Mouse (Mus musculus) MEL (cell line): ENCODE measurements around the gene Itga8. TPM values are rescaled to one million over a fixed set of nuclear protein-coding genes. Genes with fewer than 3 reads are reported as not detected.

Source experiments
- DNase-seq: peaks from one replicate; pipeline ENCODE4 v3.0.0; 2011; ENCODE audit warnings: low read depth, low spot score
- H3K27ac ChIP-seq: 2 replicates; pipeline ENCODE4 v1.5.1; 2012; ENCODE audit warnings: low read depth, mild to moderate bottlenecking, control low read depth, low read length, moderate library complexity; ENCODE audit not compliant: control insufficient read depth
- H3K27me3 ChIP-seq, 2 experiments: fragments of 150-350 bp in 1 of 2; sonication (generic) in 1 of 2; 2 replicates each; pipeline ENCODE4 v1.6.1; 2012; ENCODE audit warnings: low read length in 2 of 2, mild to moderate bottlenecking in 2 of 2, improper control_type of control experiment in 1 of 2, moderate library complexity in 1 of 2; ENCODE audit not compliant: insufficient read depth in 2 of 2, control insufficient read depth in 1 of 2
- H3K36me3 ChIP-seq, 2 experiments: 2 replicates each; pipeline ENCODE4 v1.6.1; 2012 to 2014; ENCODE audit warnings: low read length in 2 of 2, improper control_type of control experiment in 1 of 2, inconsistent platforms in 1 of 2, mild to moderate bottlenecking in 1 of 2; ENCODE audit not compliant: insufficient read depth in 2 of 2, control insufficient read depth in 1 of 2
- H3K4me1 ChIP-seq, 2 experiments: fragments of 150-350 bp in 1 of 2; sonication (generic) in 1 of 2; 2 replicates each; pipeline ENCODE4 v1.6.1; 2012; ENCODE audit warnings: low read length in 2 of 2, improper control_type of control experiment in 1 of 2, mild to moderate bottlenecking in 1 of 2; ENCODE audit not compliant: insufficient read depth in 2 of 2, control insufficient read depth in 1 of 2
- H3K4me3 ChIP-seq, 2 experiments: fragments of 150-350 bp in 1 of 2; sonication (generic) in 1 of 2; 2 replicates each; pipeline ENCODE4 v1.5.1; 2012; ENCODE audit warnings: low read depth in 2 of 2, low read length in 2 of 2, mild to moderate bottlenecking in 2 of 2, moderate library complexity in 2 of 2, control low read depth in 1 of 2, improper control_type of control experiment in 1 of 2; ENCODE audit not compliant: control insufficient read depth in 1 of 2, insufficient read depth in 1 of 2
- H3K79me2 ChIP-seq: 2 replicates; pipeline ENCODE4 v1.6.1; 2012; ENCODE audit warnings: mild to moderate bottlenecking, low read length, moderate library complexity; ENCODE audit not compliant: control insufficient read depth, poor library complexity, insufficient read depth
- H3K9ac ChIP-seq: 2 replicates; pipeline ENCODE4 v1.6.1; 2012; ENCODE audit warnings: low read depth, mild to moderate bottlenecking, control low read depth, low read length, moderate library complexity; ENCODE audit not compliant: control insufficient read depth, poor library complexity, severe bottlenecking
- H3K9me3 ChIP-seq: fragments of 150-350 bp; sonication (generic); replicated peaks from 2 replicates; pipeline ENCODE4 v1.6.1; 2012; ENCODE audit warnings: mild to moderate bottlenecking, low read length, improper control_type of control experiment, moderate library complexity; ENCODE audit not compliant: insufficient read depth
- BHLHE40 ChIP-seq: IDR thresholded peaks from 2 replicates; pipeline ENCODE4 v1.6.1; 2012; ENCODE audit warnings: low read depth, mild to moderate bottlenecking, inconsistent platforms, low read length, improper control_type of control experiment, borderline replicate concordance
- ETS1 ChIP-seq: IDR thresholded peaks from 2 replicates; pipeline ENCODE4 v1.6.1; 2012; ENCODE audit warnings: low read depth, mild to moderate bottlenecking, inconsistent platforms, low read length, improper control_type of control experiment, moderate library complexity
- GABPA ChIP-seq: IDR thresholded peaks from 2 replicates; pipeline ENCODE4 v1.6.1; 2012; ENCODE audit warnings: low read depth, mild to moderate bottlenecking, inconsistent platforms, low read length, improper control_type of control experiment, moderate library complexity
- GATA1 ChIP-seq: IDR thresholded peaks from 2 replicates; pipeline ENCODE4 v1.6.1; 2011; ENCODE audit warnings: low read depth, low read length, improper control_type of control experiment
- KAT2A ChIP-seq: conservative IDR thresholded peaks from 2 replicates; pipeline ENCODE4 v1.6.1; 2012; ENCODE audit warnings: low read depth, low read length, improper control_type of control experiment, inconsistent platforms
- MAX ChIP-seq: IDR thresholded peaks from 2 replicates; pipeline ENCODE4 v1.6.1; 2011; ENCODE audit warnings: low read length, improper control_type of control experiment
- MAZ ChIP-seq: IDR thresholded peaks from 2 replicates; pipeline ENCODE4 v1.6.1; 2012; ENCODE audit warnings: low read depth, mild to moderate bottlenecking, inconsistent platforms, low read length, improper control_type of control experiment
- MEF2A ChIP-seq: IDR thresholded peaks from 2 replicates; pipeline ENCODE4 v1.6.1; 2014; ENCODE audit warnings: low read depth, mild to moderate bottlenecking, inconsistent platforms, low read length, improper control_type of control experiment; ENCODE audit not compliant: poor library complexity, insufficient replicate concordance, severe bottlenecking; ENCODE audit errors: extremely low read depth
- MXI1 ChIP-seq: IDR thresholded peaks from 2 replicates; pipeline ENCODE4 v1.6.1; 2011; ENCODE audit warnings: mild to moderate bottlenecking, low read depth, low read length, improper control_type of control experiment
- MYC ChIP-seq: IDR thresholded peaks from 2 replicates; pipeline ENCODE4 v1.6.1; 2011; ENCODE audit warnings: low read depth, mild to moderate bottlenecking, low read length, improper control_type of control experiment, moderate library complexity
- NELFE ChIP-seq: IDR thresholded peaks from 2 replicates; pipeline ENCODE4 v1.6.1; 2011; ENCODE audit warnings: low read depth, low read length, improper control_type of control experiment
- NRF1 ChIP-seq: IDR thresholded peaks from 2 replicates; pipeline ENCODE4 v1.6.1; 2014; ENCODE audit warnings: low read depth, mild to moderate bottlenecking, inconsistent platforms, low read length, improper control_type of control experiment, moderate library complexity; ENCODE audit not compliant: poor library complexity, insufficient read depth, severe bottlenecking
- POLR2A ChIP-seq, 2 experiments: IDR thresholded peaks; 2 replicates each; pipeline ENCODE4 v1.6.1; 2011 to 2012; ENCODE audit warnings: low read length in 2 of 2, mild to moderate bottlenecking in 2 of 2, control low read depth in 1 of 2, improper control_type of control experiment in 1 of 2, low read depth in 1 of 2, moderate library complexity in 1 of 2; ENCODE audit not compliant: control insufficient read depth in 1 of 2, insufficient read depth in 1 of 2, poor library complexity in 1 of 2
- RCOR1 ChIP-seq: IDR thresholded peaks from 2 replicates; pipeline ENCODE4 v1.6.1; 2012; ENCODE audit warnings: low read depth, mild to moderate bottlenecking, inconsistent platforms, low read length, improper control_type of control experiment
- SIN3A ChIP-seq: IDR thresholded peaks from 2 replicates; pipeline ENCODE4 v1.6.1; 2012; ENCODE audit warnings: low read length, improper control_type of control experiment, inconsistent platforms
- SMC3 ChIP-seq: IDR thresholded peaks from 2 replicates; pipeline ENCODE4 v1.6.1; 2011; ENCODE audit warnings: low read depth, low read length, improper control_type of control experiment
- TAL1 ChIP-seq: IDR thresholded peaks from 2 replicates; pipeline ENCODE4 v1.6.1; 2012; ENCODE audit warnings: mild to moderate bottlenecking, inconsistent platforms, low read length, moderate library complexity, mixed read lengths
- TCF12 ChIP-seq: IDR thresholded peaks from 2 replicates; pipeline ENCODE4 v1.6.1; 2014; ENCODE audit warnings: low read depth, mild to moderate bottlenecking, inconsistent platforms, low read length, improper control_type of control experiment, moderate library complexity
- UBTF ChIP-seq: IDR thresholded peaks from 2 replicates; pipeline ENCODE4 v1.6.1; 2012; ENCODE audit warnings: low read depth, mild to moderate bottlenecking, inconsistent platforms, low read length, improper control_type of control experiment, moderate library complexity, borderline replicate concordance; ENCODE audit not compliant: insufficient read depth
- USF1 ChIP-seq: IDR thresholded peaks from 2 replicates; pipeline ENCODE4 v1.6.1; 2014; ENCODE audit warnings: low read depth, mild to moderate bottlenecking, inconsistent platforms, low read length, improper control_type of control experiment, moderate library complexity
- USF2 ChIP-seq, 2 experiments: IDR thresholded peaks; 2 replicates each; pipeline ENCODE4 v1.6.1; 2011 to 2012; ENCODE audit warnings: improper control_type of control experiment in 2 of 2, low read length in 2 of 2, borderline replicate concordance in 1 of 2, inconsistent platforms in 1 of 2, low read depth in 1 of 2, mild to moderate bottlenecking in 1 of 2; ENCODE audit not compliant: insufficient read depth in 1 of 2
- ZC3H11A ChIP-seq: IDR thresholded peaks from 2 replicates; pipeline ENCODE4 v1.6.1; 2012; ENCODE audit warnings: low read depth, mild to moderate bottlenecking, inconsistent platforms, low read length, improper control_type of control experiment
- ZMIZ1 ChIP-seq: IDR thresholded peaks from 2 replicates; pipeline ENCODE4 v1.6.1; 2012; ENCODE audit warnings: low read depth, mild to moderate bottlenecking, inconsistent platforms, low read length, improper control_type of control experiment, moderate library complexity
- ZNF384 ChIP-seq: IDR thresholded peaks from 2 replicates; pipeline ENCODE4 v1.6.1; 2012; ENCODE audit warnings: low read depth, mild to moderate bottlenecking, inconsistent platforms, low read length, improper control_type of control experiment
- polyA plus RNA-seq, 2 experiments: library from polyadenylated mRNA; stranded (reverse) in 1 of 2; unstranded in 1 of 2; fragments of >175 nt in 1 of 2; fragments of >200 nt in 1 of 2; gene quantifications; 2 replicates each; pipeline versions ENCODE4 v1.2.1 to v1.2.4; 2012; ENCODE audit warnings: low replicate concordance in 2 of 2, low read depth in 1 of 2; ENCODE audit not compliant: insufficient read length in 2 of 2, insufficient read depth in 1 of 2, missing spikeins in 1 of 2
- total RNA-seq: library from RNA; depleted of rRNA; stranded (reverse); fragments of 300-350 nt; gene quantifications from 2 replicates; pipeline ENCODE4 v1.2.3, GENCODE M21; 2012

The Itga8 gene
- total and polyA plus RNA-seq, 3 experiments = not detected

GRCm38 (mm10) chr2:12300449-12301228, 1.1 kb downstream of the Itga8 start:
- no peaks in the 10 kb centered on the region for H3K36me3 ChIP-seq
- no peaks in the 10 kb centered on the region for H3K9me3 ChIP-seq
- no peak overlapping the region for H3K4me3 ChIP-seq
- H3K4me1 ChIP-seq = no peaks in the 10 kb centered on the region
- no peaks in the 10 kb centered on the region; a peak in 1 of 4 replicates for H3K27me3 ChIP-seq
- H3K27ac ChIP-seq = no peak overlapping the region
- H3K9ac ChIP-seq = no peak overlapping the region
- H3K79me2 ChIP-seq = no peaks in the 10 kb centered on the region
- no peak for TF ChIP-seq ETS1
- no peak for TF ChIP-seq BHLHE40
- no peak for TF ChIP-seq MAX
- TF ChIP-seq GATA1 = no peak
- TF ChIP-seq MAZ = no peak
- TF ChIP-seq MEF2A = no peak
- TF ChIP-seq MXI1 = no peak
- no peak for DNase-seq

GRCm38 (mm10) chr2:12297287-12297686, 4.4 kb downstream of the Itga8 start:
- Histone ChIP-seq H3K4me3 (no peak overlapping the region), H3K4me1 (no peaks in the 10 kb centered on the region), H3K9me3 (no peaks in the 10 kb centered on the region), H3K36me3 (no peaks in the 10 kb centered on the region), H3K79me2 (no peaks in the 10 kb centered on the region), H3K27me3 (no peaks in the 10 kb centered on the region; a peak in 1 of 4 replicates), H3K27ac (no peak overlapping the region), H3K9ac (no peak overlapping the region)
- TF ChIP-seq NELFE (no peak), USF2 (IDR thresholded peaks at IDR 0.05; ENCODE audit: borderline replicate concordance in 1 of 2, insufficient read depth in 1 of 2, low read depth in 1 of 2, low read length in 2 of 2) (no peak), TAL1 (no peak), MXI1 (no peak), TCF12 (no peak)
- DNase-seq = no peak

GRCm38 (mm10) chr2:12295150-12295549, 6.6 kb downstream of the Itga8 start:
- H3K4me3 ChIP-seq = no peak overlapping the region

More at GRCm38 (mm10) chr2:12295150-12295549, 6.6 kb downstream of the Itga8 start:
- Histone ChIP-seq H3K79me2 (no peaks in the 10 kb centered on the region), H3K4me1 (no peaks in the 10 kb centered on the region), H3K9ac (no peak overlapping the region), H3K36me3 (no peaks in the 10 kb centered on the region), H3K9me3 (no peaks in the 10 kb centered on the region), H3K27ac (no peak overlapping the region), H3K27me3 (no peaks in the 10 kb centered on the region; a peak in 1 of 4 replicates)
- DNase-seq = no peak
- no peak for TF ChIP-seq NRF1
- TF ChIP-seq GATA1 = no peak
- TF ChIP-seq RCOR1 = no peak
- no peak for TF ChIP-seq UBTF
- TF ChIP-seq KAT2A = no peak
- no peak for TF ChIP-seq TAL1
- no peak for TF ChIP-seq GABPA
- TF ChIP-seq POLR2A (IDR thresholded peaks at IDR 0.05; ENCODE audit: control insufficient read depth in 1 of 2, insufficient read depth in 1 of 2, low read depth in 1 of 2, low read length in 2 of 2, poor library complexity in 1 of 2) = no peak
- no peak for TF ChIP-seq MYC
- no peak for TF ChIP-seq BHLHE40
- TF ChIP-seq USF1 = no peak
- TF ChIP-seq MEF2A = no peak
- no peak for TF ChIP-seq SIN3A
- TF ChIP-seq SMC3 = no peak
- TF ChIP-seq ZNF384 = no peak
- TF ChIP-seq ETS1 = no peak
- no peak for TF ChIP-seq ZMIZ1
- TF ChIP-seq ZC3H11A = no peak
